Mouse (Mus musculus) testis, adult 2 months (tissue): ENCODE results near the gene Dnm1. TPM values are rescaled to one million over a fixed set of nuclear protein-coding genes. Genes with fewer than 3 reads are reported as not detected.
A peak's percentile ranks its signal among the peaks of the same experiment; 100 is the strongest.

Source experiments
- H3K27ac ChIP-seq: fragments of 200-500 bp; 2 replicates; pipeline ENCODE4 v1.5.1; 2012; ENCODE audit warnings: low read depth, low read length; ENCODE audit not compliant: control insufficient read depth, insufficient read depth
- H3K27me3 ChIP-seq: fragments of 200-500 bp; 2 replicates; pipeline ENCODE4 v1.6.1; 2012; ENCODE audit warnings: mild to moderate bottlenecking, low read length, moderate library complexity; ENCODE audit not compliant: control insufficient read depth, insufficient read depth
- H3K36me3 ChIP-seq: fragments of 200-500 bp; 2 replicates; pipeline ENCODE4 v1.6.1; 2012; ENCODE audit warnings: mild to moderate bottlenecking, low read length; ENCODE audit not compliant: control insufficient read depth, insufficient read depth
- H3K4me1 ChIP-seq: fragments of 200-500 bp; 2 replicates; pipeline ENCODE4 v1.6.1; 2012; ENCODE audit warnings: low read length; ENCODE audit not compliant: control insufficient read depth, insufficient read depth
- H3K4me3 ChIP-seq: fragments of 200-500 bp; 2 replicates; pipeline ENCODE4 v1.5.1; 2012; ENCODE audit warnings: low read depth, mild to moderate bottlenecking, low read length, moderate library complexity, mixed read lengths; ENCODE audit not compliant: control insufficient read depth
- CTCF ChIP-seq: fragments of 200-500 bp; IDR thresholded peaks from 2 replicates; pipeline ENCODE4 v1.5.1; 2012; ENCODE audit warnings: low read depth, mild to moderate bottlenecking, inconsistent platforms, low read length, moderate library complexity; ENCODE audit not compliant: control insufficient read depth, insufficient read depth, insufficient replicate concordance
- POLR2A ChIP-seq: fragments of 200-500 bp; IDR thresholded peaks from 2 replicates; pipeline ENCODE4 v1.6.1; 2012; ENCODE audit warnings: low read depth, mild to moderate bottlenecking, inconsistent platforms, low read length, moderate library complexity; ENCODE audit not compliant: control insufficient read depth
- polyA plus RNA-seq: library from polyadenylated mRNA; depleted of rRNA; stranded (reverse); fragments of >200 nt; gene quantifications from 2 replicates; pipeline ENCODE4 v1.2.3, GENCODE M21; 2012; rRNA removed

Dnm1 gene
- polyA plus RNA-seq, result 36.3 and 39.4 TPM in 2 replicates

DNA sequence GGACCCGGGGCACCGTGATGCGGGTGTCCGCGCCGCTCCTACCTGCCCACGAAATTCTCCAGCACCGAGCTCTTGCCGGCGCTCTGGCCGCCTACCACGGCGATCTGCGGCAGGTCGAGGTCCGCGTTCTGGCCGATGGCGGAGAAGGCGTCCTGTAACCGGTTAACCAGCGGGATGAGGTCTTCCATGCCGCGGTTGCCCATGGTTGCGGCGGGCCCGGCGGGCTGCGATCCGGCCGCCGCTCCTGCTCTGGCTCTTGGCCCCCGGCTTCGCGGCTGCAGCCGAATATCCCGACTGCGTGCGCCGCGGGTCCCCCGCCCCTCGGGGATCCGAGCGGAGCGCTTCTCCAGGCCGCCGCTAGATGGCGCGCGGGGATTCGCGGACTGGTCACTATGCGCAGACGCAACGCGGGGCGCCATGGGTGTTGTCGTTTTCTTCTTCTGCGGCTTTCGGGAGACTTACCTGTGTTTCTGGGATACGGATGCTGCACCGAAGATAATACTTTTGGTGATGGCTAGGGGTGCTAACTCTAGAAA lies at the start of gene Dnm1:
Gene Dnm1 (minus strand): TSS at position 332 of the 536 bp plus-strand sequence.
- peaks cover 9% of the 10 kb centered on the region for H3K4me1 ChIP-seq
- H3K36me3 ChIP-seq, result no peaks in the 10 kb centered on the region
- no peaks in the 10 kb centered on the region for H3K27me3 ChIP-seq
- H3K27ac ChIP-seq, result peak within 1 kb of the TSS; percentile 51
- peak within 1 kb of the TSS; percentile 93 for H3K4me3 ChIP-seq
- TF ChIP-seq CTCF (peak; percentile 91), POLR2A (peak; percentile 63)

DNA sequence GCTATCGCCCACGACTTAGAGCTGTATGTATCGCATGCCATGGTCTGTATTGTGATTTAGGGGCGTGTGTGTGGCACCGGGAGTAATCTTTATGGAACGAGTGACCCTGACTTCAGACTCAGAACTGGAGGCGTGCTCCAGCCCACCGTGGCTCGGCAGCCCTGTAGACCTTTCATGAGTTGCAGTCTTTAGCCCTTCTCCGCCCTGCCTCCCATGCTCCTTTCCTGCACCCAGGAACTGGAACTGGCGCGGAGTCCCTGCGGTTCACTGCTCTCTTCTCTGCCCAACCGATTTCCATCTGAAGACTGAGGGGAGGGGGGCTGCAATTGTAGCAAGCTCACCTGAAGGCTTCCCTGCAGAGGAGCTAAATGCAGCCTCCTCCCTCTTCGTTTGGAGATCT lies 43.6 kb upstream of the Dnm1 start:
- no peaks in the 10 kb centered on the region for H3K36me3 ChIP-seq
- H3K27me3 ChIP-seq, result no peaks in the 10 kb centered on the region
- peaks cover 26% of the 10 kb centered on the region for H3K4me1 ChIP-seq
- H3K27ac ChIP-seq, result peak overlapping the region; percentile 94
- H3K4me3 ChIP-seq, result peak overlapping the region; percentile 91
- TF ChIP-seq POLR2A (no peak), CTCF (no peak)

DNA sequence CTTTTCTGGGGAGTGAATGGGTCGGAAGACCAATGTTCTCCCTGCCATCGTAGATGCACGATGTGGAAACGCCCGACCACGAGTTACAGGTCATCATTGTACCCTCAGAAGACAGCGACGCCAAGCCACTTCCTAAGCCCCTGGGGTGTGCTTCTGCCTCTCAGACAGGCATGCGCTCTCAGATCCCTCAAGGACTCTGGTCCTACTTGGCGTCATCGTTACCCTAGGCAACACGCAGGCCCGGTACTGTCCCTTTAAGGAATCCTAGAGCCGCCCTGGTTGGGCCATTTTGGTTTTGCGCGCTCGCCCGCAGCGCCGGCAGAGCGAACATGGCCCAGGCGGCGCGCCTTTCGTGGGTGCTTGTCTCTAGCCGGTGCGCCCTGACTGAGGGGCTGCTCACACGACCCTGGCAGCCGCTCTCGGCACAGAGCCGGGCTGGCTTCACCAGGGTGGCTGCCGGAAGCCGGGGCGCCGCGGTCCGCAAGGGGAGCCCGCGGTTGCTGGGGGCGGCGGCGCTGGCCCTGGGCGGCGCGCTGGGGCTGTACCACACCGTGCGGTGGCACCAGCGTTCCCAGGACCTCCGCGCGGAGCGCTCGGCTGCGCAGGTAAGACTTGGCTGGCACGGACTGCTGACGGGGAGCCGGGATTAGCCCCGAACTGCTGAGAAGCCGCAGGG lies 42.9 kb upstream of the Dnm1 start:
- peaks cover 26% of the 10 kb centered on the region for H3K4me1 ChIP-seq
- H3K4me3 ChIP-seq, result peak overlapping the region; percentile 91
- peak; percentile 26 for TF ChIP-seq POLR2A
- no peak for TF ChIP-seq CTCF
- no peaks in the 10 kb centered on the region for H3K36me3 ChIP-seq
- H3K27me3 ChIP-seq, result no peaks in the 10 kb centered on the region
- peak overlapping the region; percentile 94 for H3K27ac ChIP-seq

DNA sequence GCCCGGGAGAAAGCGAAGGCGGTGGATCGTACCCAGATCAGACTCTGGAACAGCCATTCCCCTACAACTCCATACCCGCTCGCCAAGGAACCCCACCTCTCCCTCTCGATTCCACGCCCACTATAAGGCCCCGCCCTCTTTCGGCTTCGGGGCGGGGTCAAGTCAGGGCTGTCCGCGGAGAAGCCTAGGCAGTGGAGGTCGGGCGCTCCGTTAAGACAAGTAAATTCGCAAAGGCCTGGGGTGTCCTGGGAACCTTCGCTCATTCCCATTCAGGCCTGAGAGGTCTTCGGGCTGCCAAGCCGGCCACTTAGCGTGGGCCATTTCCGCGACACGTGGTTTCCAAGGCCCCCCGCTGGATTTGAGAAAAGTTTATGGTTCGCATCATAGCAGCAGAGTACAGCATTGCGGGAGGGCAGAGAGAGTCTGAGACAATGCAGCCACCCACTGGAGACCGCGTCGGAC lies 42.4 kb upstream of the Dnm1 start, which contains the start of gene Ptges2:
Gene Ptges2 (plus strand): TSS at position 413 of the 462 bp plus-strand sequence.
- Histone ChIP-seq H3K4me1 (peaks cover 26% of the 10 kb centered on the region), H3K27me3 (no peaks in the 10 kb centered on the region), H3K4me3 (peak within 1 kb of the TSS; percentile 91), H3K27ac (peak within 1 kb of the TSS; percentile 94), H3K36me3 (no peaks in the 10 kb centered on the region)
- no peak for TF ChIP-seq CTCF
- TF ChIP-seq POLR2A, result peak; percentile 47

DNA sequence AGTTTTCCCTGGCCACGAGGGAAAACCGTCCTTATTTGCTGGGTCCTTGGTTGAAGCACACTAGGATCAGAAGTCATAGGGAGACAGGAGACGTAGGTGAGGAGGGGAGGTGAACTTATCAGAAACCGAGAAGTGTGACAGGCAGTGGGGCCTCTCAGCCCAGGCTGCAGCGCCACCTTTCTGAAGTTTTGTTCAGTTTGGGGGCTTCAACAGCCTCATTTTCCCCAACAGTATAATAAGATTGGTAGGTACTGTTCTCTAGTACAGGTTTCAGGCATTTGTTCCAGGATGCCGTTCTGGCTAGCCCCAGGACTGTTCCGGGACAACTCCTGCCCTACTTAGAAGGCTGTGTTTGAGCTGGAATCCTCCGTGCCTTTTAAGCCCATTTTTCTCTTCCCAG lies 41.8 kb upstream of the Dnm1 start:
- H3K36me3 ChIP-seq, result no peaks in the 10 kb centered on the region
- H3K4me1 ChIP-seq, result peaks cover 26% of the 10 kb centered on the region
- peak overlapping the region; percentile 91 for H3K4me3 ChIP-seq
- no peaks in the 10 kb centered on the region for H3K27me3 ChIP-seq
- TF ChIP-seq POLR2A, result no peak
- 0 out of 2 replicates have a peak, but pooled peaks have one; percentile 6 for TF ChIP-seq CTCF
- peak overlapping the region; percentile 94 for H3K27ac ChIP-seq

DNA sequence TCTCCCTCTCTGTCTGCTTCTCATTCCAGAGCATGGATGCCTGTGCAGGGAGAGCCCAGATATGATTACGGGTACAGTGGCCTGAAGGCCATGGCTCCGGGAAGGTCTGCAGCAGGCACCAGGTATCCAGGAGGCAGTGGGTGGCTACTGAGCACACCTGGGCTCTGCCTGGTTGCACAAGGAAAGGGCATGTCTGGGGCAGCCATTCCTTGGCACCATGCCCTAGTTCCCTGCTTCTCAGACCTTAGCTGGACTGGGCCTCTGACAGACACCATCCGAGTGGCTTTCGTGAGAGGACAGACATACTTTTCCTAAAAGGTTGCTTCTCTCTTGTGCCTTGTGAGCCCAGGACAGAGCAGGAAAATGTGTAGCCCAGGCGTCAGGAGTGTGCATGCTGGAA lies 38.9 kb upstream of the Dnm1 start:
- H3K27me3 ChIP-seq, result no peaks in the 10 kb centered on the region
- TF ChIP-seq POLR2A, result no peak
- peaks cover 21% of the 10 kb centered on the region for H3K4me1 ChIP-seq
- no peak overlapping the region for H3K4me3 ChIP-seq
- no peak overlapping the region for H3K27ac ChIP-seq
- no peaks in the 10 kb centered on the region for H3K36me3 ChIP-seq

DNA sequence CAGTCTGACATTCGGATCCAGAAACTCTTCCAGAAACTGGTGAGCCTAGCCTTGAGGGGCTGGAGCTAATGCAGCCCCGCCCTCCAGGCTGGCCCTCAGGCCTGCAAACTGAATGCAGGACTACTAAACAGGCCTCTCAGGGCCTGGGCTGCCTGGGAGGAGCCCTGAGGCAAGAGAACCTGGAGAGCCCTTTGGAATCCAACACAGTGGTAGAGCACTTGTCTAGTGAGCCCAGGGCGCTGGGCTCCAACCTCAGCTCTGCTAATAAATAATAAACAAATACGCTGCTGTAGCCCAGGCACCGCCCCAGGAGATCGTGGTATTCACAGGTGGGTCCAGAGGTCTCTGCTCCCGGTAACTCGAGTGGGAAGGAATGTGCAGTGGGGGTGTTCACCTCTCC lies 37.7 kb upstream of the Dnm1 start:
- TF ChIP-seq POLR2A (no peak), CTCF (no peak)
- no peaks in the 10 kb centered on the region for H3K27me3 ChIP-seq
- peaks cover 10% of the 10 kb centered on the region for H3K4me1 ChIP-seq
- H3K4me3 ChIP-seq, result no peak overlapping the region
- no peaks in the 10 kb centered on the region for H3K36me3 ChIP-seq
- no peak overlapping the region for H3K27ac ChIP-seq

DNA sequence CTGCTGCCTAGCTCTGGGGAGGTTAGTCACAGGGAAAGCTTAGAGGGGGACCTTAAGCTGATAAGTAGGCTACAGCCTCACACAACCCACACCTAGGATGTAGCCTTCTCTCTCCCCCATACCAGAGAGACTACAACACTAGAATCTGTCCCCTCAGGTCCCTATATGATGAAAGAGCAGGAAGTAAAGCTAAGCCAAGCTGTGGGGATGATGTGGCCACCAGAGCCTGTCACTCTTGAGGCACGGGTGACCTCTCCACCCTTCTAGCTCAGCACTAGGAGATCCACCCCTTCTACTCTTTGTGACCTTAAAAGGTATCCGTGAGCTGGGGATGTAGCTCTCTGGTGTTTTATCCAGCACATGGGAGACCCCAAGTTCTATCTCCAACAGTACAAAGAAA lies 36.0 kb upstream of the Dnm1 start:
- 0 out of 2 replicates have a peak overlapping the region, but pooled peaks have one; percentile 63 for H3K27ac ChIP-seq
- H3K4me1 ChIP-seq, result no peaks in the 10 kb centered on the region
- TF ChIP-seq POLR2A (no peak), CTCF (no peak)
- no peaks in the 10 kb centered on the region for H3K27me3 ChIP-seq
- no peaks in the 10 kb centered on the region for H3K36me3 ChIP-seq
- H3K4me3 ChIP-seq, result no peak overlapping the region
